Mouse (Mus musculus) mouse trophoblast stem cell (cell line): Measurements from ENCODE around the gene Pepd.

ENCODE experiments used
- in situ Hi-C, 2 experiments: fragments of 300-500 bp; cut with MseI, MboI; formaldehyde crosslinking; loops; 2 replicates in 1 of 2; 3 replicates in 1 of 2; pipeline ENCODE4 v1.15.1; 2025

Pepd gene

DNA sequence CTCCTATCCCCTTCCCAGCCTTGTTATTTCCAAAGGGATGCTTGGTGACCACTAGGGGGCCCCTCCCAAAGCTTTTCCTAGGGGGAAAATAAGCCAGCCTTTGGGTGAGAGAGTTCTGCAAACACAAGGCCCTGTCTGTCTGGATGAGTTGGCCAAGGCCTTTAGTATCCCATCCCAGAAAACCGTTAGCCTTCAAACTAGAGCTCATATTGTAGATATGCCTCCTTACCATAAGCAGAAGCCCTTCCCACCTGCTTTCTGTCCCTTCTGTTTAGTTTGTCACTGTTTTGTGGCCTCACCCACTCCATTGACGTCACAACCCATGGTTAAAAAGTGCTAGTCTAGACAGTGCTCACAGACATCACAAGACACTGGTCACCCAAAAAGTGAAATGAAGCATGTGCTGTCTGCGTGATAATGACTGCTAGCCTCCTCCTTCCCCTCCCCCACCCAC, 114.7 kb downstream of the Pepd start:
- in situ Hi-C loops = loop anchor here (5.0 kb wide), 2 partner anchors 145 to 150 kb away; no protein-coding TSS in a partner anchor

DNA sequence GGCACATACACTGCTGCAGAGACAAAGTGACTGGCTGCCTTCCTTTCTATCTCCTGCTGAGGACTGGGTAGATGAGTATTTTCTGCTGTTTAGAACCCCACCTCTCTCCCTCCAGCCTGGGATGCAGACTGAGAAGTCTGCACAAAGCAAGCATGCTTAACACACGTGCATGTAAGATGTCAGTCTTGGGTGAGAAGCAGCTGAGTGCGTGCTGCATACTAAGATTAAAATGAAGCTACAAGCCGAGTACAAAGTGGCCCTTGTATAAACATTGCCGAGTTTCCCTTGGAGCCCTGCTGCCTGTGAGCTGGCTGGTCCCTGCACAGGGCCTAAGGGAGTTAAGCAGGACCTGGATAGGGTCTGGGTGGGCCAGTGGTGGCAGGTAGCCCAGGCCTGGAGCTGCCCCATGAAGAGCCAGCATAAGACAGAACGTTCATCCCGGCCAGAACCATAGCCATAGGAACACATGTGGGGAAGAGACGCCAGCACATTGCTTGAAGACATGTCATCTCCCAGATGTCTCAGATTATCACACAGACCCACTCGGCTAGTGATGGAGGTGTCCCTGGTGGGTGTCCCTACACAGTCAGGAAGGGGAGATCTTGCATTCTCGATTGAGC, 115.7 kb downstream of the Pepd start:
- in situ Hi-C loops = loop anchor here (5.0 kb wide), 2 partner anchors 144 to 149 kb away; no protein-coding TSS in a partner anchor

DNA sequence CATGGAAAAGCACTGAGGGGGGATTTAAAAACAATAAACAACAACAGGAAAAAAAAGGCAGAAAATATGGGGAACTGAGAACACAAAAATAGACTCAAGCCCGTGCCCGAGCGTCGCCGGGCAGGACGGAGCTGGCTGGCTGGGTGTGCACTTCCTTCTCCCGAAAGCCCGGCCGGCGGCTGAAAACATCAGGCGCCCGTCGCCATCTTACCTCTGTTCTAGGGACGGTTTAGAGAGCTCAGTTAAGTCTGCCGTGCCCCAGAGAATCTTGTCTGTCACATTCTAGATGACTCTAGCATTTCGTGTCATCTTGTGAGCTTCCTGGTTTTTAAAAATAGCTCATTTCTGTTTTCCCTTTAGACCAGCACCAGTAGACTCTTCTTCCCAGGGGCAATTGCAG, 116.4 kb downstream of the Pepd start:
- in situ Hi-C loops = loop anchor here (5.0 kb wide), 2 partner anchors 144 to 149 kb away; no protein-coding TSS in a partner anchor

DNA sequence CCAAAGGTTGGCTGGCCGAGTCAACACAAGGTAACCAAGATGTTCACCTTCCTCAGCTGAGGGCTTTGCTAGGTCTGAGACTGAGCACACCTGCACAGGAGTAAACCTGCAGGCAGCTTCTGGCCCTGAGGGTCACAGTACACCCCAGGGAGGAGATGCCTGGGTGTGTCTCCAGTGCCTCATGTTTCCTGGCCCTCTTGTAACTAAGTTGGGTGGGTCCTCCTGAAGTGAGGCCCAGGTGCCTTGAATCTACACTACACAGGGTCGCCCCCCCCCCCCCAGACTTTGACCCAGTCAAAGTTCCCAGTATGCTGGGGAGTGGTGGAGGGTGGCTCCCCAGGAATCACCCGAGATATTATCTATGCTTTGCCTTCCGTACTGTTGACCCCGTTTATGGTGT, 117.0 kb downstream of the Pepd start:
- in situ Hi-C loops = loop anchor here (5.0 kb wide), 2 partner anchors 143 to 148 kb away; no protein-coding TSS in a partner anchor

DNA sequence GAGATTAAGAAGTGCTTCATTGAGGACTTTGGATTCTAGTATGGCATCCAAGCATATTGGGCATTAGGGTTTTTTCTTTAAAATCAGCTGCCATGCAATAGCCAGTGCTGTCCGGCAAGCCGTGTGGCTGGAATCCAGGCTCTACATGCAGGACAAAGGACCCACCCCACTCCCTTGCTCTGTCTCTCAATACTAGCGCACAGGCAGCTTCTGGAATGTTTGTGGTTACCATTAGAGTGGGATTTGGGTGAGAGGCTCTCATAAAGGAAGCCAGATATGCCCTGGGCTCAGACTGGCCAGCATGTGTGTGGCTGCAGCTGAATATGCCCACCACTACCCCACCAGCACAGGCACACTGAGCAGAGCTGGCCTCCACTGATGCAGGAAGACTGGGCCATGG, 117.5 kb downstream of the Pepd start:
- in situ Hi-C loops = loop anchor here (5.0 kb wide), 2 partner anchors 143 to 148 kb away; no protein-coding TSS in a partner anchor

DNA sequence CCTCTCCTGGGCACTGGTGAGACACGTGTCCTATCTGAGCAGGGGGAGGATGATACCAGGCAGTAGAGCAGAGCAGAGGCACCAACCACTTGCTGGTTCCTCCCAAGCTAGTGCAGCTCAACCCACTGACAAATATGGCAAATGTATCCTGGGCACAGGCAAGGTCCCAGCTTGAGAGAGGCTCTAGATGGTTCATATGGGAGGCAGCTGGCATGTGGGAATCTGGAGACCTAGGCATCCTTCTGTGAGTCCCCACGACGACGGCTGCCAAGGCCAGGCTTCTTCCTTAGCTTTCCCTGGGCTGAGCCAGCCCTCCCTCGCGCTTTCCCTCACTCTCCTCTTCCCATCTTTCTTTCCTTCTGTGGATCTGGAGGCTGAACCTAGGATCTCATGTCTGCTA, 118.4 kb downstream of the Pepd start:
- in situ Hi-C loops = no loop called here

DNA sequence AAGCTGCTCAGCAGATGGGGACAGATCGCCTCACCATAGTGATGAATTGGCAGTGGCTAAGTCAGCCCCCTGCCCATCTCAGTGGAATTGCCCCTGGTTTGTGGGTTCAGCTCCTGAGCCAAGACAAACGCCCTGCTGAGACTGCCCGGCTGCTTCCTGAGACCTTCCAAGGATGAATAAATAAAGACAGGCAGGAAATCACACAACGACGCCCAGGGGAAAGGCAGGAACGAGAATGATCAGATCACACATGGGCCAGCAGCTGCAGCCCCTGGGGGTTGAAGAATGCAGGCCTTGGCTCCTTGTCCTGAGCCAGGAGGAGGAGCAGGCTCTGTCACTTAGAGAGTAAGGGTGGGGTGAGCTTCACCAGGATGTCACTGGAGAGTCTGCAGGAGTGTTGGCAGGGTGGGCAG, 123.0 kb downstream of the Pepd start:
- in situ Hi-C loops = no loop called here

DNA sequence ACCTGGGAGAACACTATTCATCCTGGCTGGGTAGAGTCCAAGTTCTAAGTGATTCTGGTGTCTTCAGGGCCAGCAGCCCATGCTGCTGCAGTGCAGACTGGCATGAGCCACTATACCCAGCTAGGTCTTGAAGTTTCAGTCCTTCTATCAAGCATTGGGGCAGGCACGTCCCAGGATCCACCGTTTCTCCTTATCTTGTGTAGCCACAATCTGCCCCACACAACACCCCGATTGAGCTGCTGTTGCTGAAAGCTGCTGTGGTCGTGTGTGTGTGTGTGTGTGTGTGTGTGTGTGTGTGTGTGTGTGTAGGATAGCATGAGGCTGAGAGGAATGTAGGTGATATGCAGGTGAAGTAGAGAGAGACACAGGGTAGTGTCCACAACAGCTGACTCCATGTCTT, 123.4 kb downstream of the Pepd start:
- in situ Hi-C loops = no loop called here

DNA sequence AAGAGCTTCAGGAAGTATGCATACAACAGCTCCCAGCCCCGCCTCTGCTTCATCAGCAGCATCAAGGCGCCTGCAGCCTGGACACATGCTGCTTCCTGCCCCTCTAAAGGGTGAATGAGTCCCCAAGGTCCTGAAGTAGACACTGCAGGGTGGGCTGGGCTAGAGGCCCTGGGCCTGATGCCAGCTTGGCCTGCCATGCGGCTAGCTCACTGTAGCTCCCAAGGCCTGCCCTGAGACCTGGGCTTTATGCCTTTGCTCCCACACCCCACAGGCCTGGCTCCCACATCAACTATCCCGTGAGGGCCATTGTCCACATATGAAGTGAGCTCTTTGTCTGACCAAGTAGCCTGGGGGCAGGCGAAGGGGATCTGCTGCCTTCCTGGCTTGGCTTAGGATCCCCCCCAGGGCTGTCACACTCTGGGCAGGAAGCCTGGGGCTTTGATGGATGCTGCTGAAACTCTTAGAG, 124.1 kb downstream of the Pepd start:
- in situ Hi-C loops = no loop called here

DNA sequence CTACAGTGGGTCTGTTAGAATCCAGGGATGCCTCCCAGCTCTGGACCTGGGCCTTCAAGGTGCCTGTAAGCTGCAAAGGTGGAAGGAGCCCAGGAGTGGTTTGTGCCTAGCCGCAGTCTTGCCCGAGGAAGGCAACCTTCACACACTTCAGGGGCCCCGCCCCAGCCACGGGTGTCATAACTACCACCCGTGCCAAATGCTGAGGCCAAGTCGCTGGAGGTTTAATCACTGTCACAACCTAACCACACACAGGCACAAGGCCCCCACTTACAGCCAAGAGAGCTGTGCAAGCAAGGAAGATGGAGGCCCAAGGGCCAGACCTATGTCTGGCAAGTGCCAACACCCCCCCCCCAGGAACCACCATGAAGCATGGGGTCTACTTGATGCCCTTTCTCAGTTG, 125.2 kb downstream of the Pepd start:
- in situ Hi-C loops = no loop called here

DNA sequence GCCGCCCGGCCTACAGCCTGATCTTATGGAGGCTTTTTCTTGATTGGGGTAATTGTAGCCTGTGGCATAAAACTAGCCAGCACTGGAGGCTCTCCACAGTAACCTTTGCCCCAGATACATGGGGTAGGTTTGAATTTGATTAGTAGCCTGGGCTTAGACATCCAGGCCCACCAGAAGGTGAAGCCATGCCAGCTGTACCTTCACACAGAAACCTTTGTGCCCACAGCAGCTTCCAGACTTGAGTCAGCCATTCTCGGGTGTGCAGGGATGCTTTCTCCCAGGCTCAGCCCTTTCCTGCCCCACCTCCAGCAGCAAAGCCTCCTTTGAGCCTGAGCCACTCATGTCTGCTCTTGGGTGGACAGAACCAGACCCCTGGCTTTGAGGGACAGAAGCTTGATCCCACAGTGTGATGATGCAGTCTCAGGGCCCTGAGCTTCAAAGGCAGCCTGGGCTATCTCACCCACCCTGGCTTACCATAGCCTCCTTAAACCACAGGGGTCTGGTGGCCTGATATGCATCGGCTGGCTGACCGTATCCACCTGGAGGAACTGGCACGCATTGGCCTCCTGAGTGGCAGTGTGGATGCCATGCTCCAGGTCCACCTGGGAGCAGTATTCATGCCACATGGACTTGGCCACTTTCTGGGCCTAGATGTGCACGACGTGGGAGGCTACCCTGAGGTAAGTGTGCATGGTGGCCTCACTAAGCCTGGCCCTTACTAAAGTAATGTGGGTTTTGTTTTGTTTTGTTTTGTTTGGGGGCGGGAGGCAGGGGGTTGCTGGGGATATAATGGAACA, 128.2 kb downstream of the Pepd start:
- in situ Hi-C loops = no loop called here

DNA sequence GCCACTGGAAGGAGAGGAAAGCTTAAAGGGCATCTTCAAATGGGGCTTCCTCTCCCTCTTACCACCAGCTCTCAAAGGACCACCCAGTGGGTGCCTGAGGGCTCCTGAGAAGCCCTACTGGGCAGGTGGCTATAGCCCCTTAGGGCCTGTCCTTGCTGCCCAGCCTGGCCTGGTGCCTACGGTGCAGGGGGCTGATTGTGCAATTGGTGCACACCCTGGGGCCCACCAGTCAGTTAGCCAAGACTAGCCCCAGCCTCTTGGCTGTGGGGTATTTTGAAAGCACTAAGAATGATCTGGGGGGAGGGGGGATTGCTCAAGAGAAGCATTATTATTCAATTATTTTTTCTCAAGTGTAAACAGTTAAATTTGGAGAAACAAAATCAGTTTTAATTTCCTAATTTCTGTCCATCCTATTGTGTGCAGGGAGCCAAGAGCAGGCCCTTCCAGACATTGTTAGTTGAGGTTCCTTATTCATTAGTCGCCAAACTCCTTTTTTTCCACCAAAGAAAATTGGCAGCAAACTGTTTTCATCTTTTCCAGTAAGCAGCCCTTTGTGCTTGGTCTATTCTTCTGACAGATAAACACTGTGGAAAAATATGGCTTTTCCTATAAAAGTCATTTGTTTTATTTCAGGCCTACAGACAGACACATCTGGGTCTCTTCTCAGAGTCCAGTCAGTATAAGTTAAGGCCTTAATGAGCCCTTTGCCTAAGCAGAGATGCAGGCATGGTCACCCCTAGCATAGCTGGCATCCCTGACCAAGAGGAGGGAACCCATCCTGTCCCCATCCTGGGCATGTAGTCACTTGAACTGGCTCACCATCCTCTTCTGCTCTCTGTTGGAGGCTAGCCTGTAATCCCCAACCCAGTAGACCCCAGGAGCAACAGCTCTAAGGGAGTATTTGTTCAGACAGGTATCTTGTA, 129.4 kb downstream of the Pepd start:
- in situ Hi-C loops = no loop called here

DNA sequence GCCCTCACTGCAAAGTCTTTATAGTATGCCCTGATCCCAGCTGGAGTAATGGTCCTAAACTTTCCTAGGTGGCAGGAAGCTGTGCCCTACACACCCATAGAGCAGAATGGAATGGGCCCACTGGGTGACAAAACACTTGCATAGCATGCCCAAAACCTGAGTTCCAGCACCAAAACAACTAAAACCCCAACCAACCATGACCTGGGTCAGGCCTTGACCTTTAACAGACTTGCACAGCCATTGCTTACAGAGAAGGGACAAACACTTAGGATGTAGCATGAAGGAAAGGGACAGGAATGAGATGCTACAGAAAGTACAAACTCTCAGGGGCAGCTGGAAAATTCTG, 130.0 kb downstream of the Pepd start:
- in situ Hi-C loops = no loop called here

DNA sequence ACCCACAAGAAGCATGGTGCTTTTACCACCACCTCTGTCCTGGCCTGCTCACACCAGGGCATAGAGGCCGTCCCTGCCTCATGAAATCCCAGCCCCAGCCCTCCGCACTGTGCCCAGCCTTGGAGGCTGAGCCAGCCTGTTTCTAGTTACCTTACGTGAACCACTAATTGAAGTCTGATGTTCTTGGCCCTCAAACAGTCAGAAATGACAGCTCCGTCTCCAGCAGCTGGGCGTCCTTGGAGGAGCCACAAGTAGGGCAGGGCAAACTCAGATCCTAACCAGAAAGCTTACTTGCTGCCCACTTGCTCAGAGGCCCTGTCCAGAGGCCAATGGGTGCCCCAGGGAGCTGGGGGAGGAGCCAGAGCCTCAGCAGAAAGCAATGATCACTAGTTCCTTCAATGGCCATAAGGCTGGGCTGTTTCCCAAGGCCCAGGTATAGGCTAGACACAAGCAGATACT, 130.6 kb downstream of the Pepd start:
- in situ Hi-C loops = no loop called here

DNA sequence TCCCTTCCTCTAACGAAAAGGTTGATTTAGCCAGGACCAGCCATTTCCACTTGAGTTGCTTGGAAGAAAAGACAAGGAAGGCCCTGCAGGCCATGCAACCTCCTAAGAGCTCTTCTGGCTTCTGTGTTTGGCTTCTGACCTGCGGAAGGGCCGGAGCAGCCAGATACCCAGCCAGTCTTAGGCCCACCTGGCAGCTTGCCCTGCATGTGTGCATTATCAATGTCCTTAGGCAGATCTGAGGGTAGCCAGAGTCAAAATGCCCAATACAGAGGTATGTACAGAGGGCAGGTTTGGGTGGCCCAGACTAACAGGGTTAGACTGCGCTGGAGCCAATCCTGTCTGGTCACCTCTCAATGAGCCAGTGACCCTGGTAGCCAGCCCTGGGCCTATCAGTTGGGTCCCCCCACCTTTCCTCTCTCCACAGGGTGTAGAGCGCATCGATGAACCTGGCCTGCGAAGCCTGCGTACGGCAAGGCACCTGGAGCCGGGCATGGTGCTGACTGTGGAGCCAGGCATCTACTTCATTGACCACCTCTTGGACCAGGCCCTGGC, 131.2 kb downstream of the Pepd start:
- in situ Hi-C loops = no loop called here

DNA sequence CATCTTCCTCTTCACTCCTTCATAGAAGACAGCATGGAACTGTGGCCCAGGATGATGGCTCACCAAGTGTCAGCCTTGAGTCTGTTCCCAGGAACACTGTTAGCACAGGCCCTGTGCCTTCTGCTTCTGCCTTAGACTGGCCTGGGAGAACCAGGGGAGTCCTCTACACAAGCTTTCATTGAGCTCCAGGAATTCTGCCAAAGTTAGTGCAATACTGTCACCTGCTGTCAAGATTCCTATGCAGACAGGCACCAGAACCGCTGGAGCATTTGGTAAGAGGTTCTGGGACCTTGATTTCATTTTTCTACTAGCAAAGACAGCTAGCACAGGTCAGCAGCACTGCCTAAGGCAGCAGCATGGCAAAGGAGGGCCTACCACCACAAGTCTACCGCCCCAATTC, 132.5 kb downstream of the Pepd start:
- in situ Hi-C loops = no loop called here

DNA sequence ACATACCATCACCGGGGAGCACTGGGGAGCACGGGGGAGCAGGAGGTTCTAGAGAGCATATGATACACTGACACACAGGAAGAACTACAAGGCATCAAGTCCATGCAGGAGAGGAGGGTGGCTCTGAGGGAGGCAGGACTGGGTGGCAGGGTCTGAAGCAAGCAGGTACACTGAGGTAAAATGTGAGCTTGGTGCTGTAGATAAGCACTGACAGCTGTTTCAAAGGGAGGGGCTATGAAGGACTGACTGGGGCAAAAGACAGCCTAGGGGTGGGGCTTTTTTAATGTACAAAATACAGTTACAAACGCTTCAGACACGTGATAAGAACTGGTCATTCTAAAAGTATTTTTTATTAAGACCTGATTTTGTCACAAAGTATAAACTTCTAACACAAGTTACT, 133.9 kb downstream of the Pepd start:
- in situ Hi-C loops = no loop called here

DNA sequence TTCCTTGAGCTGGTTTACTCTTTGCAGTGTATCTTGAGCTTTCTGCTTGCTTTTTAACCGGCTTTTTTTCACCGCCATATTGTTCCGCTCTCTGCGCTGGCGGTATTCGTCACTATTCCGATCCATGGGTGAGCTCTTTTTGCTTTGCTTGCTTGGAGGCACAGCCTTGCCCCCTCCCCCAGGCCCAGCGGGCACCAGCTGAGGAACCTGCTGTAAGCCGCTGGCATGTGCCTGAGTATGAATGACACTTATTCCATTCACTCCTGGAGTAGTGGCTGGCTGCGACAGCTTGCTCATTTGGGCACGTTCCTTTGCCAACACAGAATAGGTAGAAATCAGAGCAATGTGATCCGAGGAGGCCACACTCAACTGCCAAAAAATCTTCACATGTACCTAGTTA, 138.4 kb downstream of the Pepd start:
- in situ Hi-C loops = no loop called here

DNA sequence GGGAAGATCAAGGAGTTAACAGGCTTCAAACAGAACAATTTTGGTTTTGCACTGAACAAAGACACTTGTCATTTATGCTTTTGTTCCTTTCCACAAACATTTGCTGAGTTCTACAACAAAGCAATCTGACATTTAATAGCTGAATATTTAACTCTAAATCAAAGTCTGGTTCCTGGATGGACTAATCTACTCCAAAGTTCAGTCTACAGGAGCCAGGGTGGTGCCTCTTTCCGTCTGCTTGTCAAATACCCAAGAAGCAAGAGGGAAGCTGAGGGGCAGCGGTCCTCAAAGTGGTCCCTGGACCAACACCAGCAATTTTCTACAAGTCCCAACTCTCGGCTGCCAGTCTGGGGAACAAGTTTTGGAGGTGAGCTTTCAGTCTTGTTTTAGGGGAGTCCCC, 141.0 kb downstream of the Pepd start:
- in situ Hi-C loops = no loop called here

DNA sequence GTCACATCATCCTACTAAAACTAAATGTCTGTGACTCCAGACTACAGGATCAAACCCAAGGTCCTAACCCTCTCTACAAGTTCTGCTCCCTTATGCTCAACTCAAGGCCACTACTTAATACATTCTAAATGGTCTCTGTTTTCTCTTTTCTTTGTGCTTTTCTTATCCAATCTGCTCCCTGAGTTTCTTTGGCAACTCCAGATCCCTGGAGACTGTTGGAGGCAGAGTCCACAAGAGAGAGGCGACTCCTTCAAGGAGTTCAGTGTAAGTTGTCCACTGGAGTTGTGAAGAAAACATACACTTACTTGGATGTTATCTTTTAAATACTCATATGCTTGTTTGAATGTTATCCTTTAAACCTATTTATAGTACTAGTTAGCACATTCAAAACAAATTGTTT, 142.1 kb downstream of the Pepd start:
- in situ Hi-C loops = no loop called here

DNA sequence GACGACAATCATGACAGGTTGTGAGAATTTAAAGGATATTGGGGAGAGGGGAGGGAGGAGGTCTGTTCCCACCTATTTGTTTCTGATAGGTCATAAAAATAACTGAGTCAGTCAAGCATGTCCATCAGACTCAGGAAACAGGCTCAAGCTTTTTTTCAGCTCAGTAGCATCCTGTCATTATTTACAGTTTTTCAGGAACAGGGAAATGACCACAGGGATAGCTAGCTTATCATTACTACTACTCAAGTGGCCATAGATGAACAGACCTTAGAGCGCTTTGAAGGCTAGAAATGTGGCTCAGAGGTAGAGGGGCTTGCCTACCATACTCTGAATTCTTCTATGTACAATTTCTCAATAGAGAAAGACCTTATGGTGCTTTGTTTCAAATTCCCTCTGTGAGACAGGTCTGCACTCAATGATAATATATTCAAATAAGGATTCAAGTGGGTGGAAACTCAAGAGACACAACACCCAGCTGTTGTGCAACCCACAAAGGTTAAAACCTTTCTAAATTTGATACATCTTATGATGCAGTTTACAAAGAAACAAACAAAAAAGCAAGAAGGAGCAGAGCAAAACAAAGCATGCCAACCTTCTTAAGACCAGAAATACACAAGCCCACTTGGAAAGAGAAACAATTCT, 142.9 kb downstream of the Pepd start:
- in situ Hi-C loops = no loop called here
